Mouse (Mus musculus) left cerebral cortex, postnatal 10 days (tissue): ENCODE results near the gene Olfr612. TPM values are rescaled to one million over a fixed set of nuclear protein-coding genes. Genes with fewer than 3 reads are reported as not detected.
"Not testable (repeated sequence)": the region's sequence is repeated elsewhere in the genome, so short reads cannot be mapped to it uniquely, and the experiment has no call there.

ENCODE experiments used
- DNase-seq, 2 experiments: peaks; one replicate each; pipeline ENCODE4 v3.0.0; 2021 to 2022; ENCODE audit warnings: low spot score in 2 of 2, mixed read lengths in 1 of 2; ENCODE audit errors: extremely low spot score in 1 of 2
- intact Hi-C: fragments of 180-260 bp; cut with DNase I; formaldehyde crosslinking; loops from one replicate; pipeline ENCODE4 v1.15.1; 2025
- microRNA-seq: library from miRNA; unstranded; fragments of <30 nt; microRNA quantifications from one replicate; pipeline ENCODE4 v1.2.0, GENCODE M21; 2022
- total RNA-seq, 2 experiments: library from RNA; stranded (reverse); gene quantifications; 2 replicates each; pipeline ENCODE4 v1.2.3; 2021

The Olfr612 gene
- total RNA-seq: not detected

- DNase-seq, intact Hi-C loops: not testable (repeated sequence)
Observed at GRCm38 (mm10) chr7:103542617-103543016, at the start of gene Olfr612. Olfr612 (minus strand) TSS chr7:103542717.

- intact Hi-C loops: no loop called here
Observed at GRCm38 (mm10) chr7:103589803-103590202, 47.3 kb upstream of the Olfr612 start, which contains the start of gene Olfr618. Olfr618 (plus strand) TSS chr7:103590103.

GRCm38 (mm10) chr7:103572761-103573160 is 30.2 kb upstream of the Olfr612 start, which contains the start of gene Olfr617:
Olfr617 (plus strand) TSS chr7:103573061.
- intact Hi-C loops: no loop called here
- DNase-seq: no peak

More at GRCm38 (mm10) chr7:103589803-103590202, 47.3 kb upstream of the Olfr612 start, which contains the start of gene Olfr618:
- DNase-seq: no peak

GRCm38 (mm10) chr7:103569043-103569442 is 26.5 kb upstream of the Olfr612 start, which contains the start of gene Olfr616:
Olfr616 (minus strand) TSS chr7:103569143.
- DNase-seq: no peak
- intact Hi-C loops: no loop called here

DNA sequence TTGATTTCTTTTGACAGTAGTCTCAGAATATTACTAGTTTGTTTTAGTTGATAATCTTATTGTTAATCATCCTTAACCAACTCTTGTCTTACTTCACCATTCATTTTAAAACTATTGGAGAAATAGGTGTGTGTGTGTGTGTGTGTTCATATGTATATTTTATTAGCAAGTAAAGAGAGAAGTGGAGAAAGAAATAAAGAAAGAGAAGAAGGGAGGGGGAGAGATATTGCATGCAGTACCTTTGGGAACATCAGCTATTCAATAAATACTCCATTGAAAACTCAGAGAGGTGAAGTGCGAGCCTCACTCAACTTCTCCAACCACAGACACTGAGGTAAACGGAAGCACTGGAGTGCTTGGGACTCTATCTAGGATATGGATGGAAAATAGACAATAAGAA is 13.3 kb upstream of the Olfr612 start, which contains the start of gene Olfr615:
Olfr615 (plus strand) TSS at position 301 of the 400 bp plus-strand sequence.
- intact Hi-C loops: no loop called here
- DNase-seq: no peak

DNA sequence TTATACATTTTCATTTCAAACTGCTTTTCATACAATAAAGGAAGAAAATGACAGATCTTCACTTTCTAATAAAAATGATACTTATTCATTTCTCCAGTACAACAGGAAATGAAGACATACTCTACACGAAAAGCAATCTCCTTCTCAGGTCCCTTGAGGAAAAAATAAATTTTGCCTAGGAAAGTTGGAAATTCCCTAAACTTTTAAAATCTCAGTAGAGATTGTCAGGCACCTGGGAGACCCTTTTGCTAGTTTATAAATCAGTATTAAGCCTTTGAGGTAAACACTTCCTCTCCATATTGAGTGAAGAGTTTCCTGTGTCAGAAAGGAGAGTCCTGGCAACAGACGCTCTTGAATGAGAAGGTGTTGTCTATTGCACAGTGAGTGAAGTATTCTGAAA is 5.3 kb upstream of the Olfr612 start, which contains the start of gene Olfr613:
Olfr613 (plus strand) TSS at position 301 of the 400 bp plus-strand sequence.
- intact Hi-C loops: no loop called here

DNA sequence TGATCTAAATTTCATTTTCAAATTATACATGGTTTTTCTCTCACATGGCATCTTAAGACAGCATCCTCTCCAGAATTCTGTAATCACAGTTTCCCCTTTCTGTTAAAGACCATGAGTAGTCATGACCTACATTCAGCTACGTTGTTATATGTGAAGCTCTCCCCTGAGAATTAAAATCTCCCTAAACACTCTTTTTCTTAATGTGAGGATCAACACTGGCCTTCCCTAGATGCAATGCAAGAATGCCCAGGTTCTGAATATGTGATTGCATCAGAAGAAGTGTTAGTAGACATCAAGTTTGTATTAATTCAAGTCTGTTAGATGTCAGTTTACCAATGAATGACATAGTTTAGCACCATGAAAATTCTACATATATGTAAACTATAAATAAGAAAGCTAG is 21.8 kb downstream of the Olfr612 start, which contains the start of gene Olfr611:
Olfr611 (minus strand) TSS at position 101 of the 400 bp plus-strand sequence.
- DNase-seq, intact Hi-C loops: not testable (repeated sequence)

More for the DNA sequence above, 5.3 kb upstream of the Olfr612 start, which contains the start of gene Olfr613:
- no peak for DNase-seq

GRCm38 (mm10) chr7:103512022-103512421 is 30.5 kb downstream of the Olfr612 start, which contains the start of gene Olfr610:
Olfr610 (minus strand) TSS chr7:103512122.
- intact Hi-C loops: no loop called here
- DNase-seq: no peak

DNA sequence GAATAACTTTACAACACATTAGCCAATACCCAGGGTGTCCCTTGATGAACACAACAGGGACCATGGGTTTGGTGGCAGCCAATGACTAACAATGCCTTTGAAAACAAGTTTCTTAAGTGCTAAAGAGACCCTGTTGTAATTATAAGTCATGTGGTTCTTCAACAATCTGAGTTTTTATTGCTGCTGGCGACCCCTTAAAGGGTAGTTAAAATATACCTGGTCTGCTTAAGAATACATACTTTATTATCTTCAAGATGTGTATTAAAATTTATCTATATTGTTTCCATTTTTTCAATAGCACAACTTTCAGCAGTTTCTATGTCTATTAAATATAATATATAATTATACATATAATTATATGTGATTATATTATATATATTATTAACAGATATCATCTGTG is 44.6 kb downstream of the Olfr612 start, which contains the start of gene Olfr609:
Olfr609 (minus strand) TSS at position 101 of the 400 bp plus-strand sequence.
- intact Hi-C loops: no loop called here
- no peak for DNase-seq

Small RNAs within 50 kb of the gene (microRNA-seq; reads per million reads assigned to microRNA genes)
- gene Gm26506: not detected

Other genes with a start within 250 kb of the Olfr612 start
- gene Olfr596, start 237.1 kb downstream of the Olfr612 start, total RNA-seq: not detected
- not detected for gene Olfr597, start 226.4 kb downstream of the Olfr612 start, total RNA-seq
- gene Olfr598, start 219.1 kb downstream of the Olfr612 start, total RNA-seq: not detected
- not detected for gene Olfr599, start 206.8 kb downstream of the Olfr612 start, total RNA-seq
- gene Olfr600, start 193.0 kb downstream of the Olfr612 start, total RNA-seq: not detected
- gene Olfr601, start 180.1 kb downstream of the Olfr612 start, total RNA-seq: not detected
- gene Olfr603, start 156.5 kb downstream of the Olfr612 start, total RNA-seq: not detected
- not detected for gene Usp17lc, start 127.6 kb downstream of the Olfr612 start, total RNA-seq
- not detected for gene Olfr605, start 97.3 kb downstream of the Olfr612 start, total RNA-seq
- not detected for gene Olfr606, start 93.7 kb downstream of the Olfr612 start, total RNA-seq
- not detected for gene Olfr607, start 78.6 kb downstream of the Olfr612 start, total RNA-seq
- not detected for gene Olfr608, start 72.8 kb downstream of the Olfr612 start, total RNA-seq
- not detected for gene Olfr609, start 44.7 kb downstream of the Olfr612 start, total RNA-seq
- gene Olfr610, start 30.6 kb downstream of the Olfr612 start, total RNA-seq: not detected
- not detected for gene Olfr611, start 21.9 kb downstream of the Olfr612 start, total RNA-seq
- gene Olfr613, start 5.4 kb upstream of the Olfr612 start, total RNA-seq: not detected
- not detected for gene Olfr615, start 13.4 kb upstream of the Olfr612 start, total RNA-seq
- gene Olfr616, start 26.4 kb upstream of the Olfr612 start, total RNA-seq: not detected
- not detected for gene Olfr617, start 30.3 kb upstream of the Olfr612 start, total RNA-seq
- not detected for gene Olfr618, start 47.4 kb upstream of the Olfr612 start, total RNA-seq
- not detected for gene Olfr619, start 57.9 kb upstream of the Olfr612 start, total RNA-seq
- not detected for gene Olfr620, start 69.8 kb upstream of the Olfr612 start, total RNA-seq
- gene Olfr622, start 100.0 kb upstream of the Olfr612 start, total RNA-seq: not detected
- not detected for gene Olfr623, start 121.0 kb upstream of the Olfr612 start, total RNA-seq
- gene Olfr624, start 128.5 kb upstream of the Olfr612 start, total RNA-seq: not detected
- gene Olfr625-ps1, start 140.0 kb upstream of the Olfr612 start, total RNA-seq: not detected
- gene Olfr243, start 172.0 kb upstream of the Olfr612 start, total RNA-seq: not detected
- gene Olfr628, start 187.7 kb upstream of the Olfr612 start, total RNA-seq: not detected
- gene Olfr629, start 202.2 kb upstream of the Olfr612 start, total RNA-seq: not detected
- gene Olfr630, start 214.6 kb upstream of the Olfr612 start, total RNA-seq: not detected
- not detected for gene Olfr69, start 228.9 kb upstream of the Olfr612 start, total RNA-seq
- gene Olfr68, start 237.0 kb upstream of the Olfr612 start, total RNA-seq: not detected
- not detected for gene Olfr67, start 249.1 kb upstream of the Olfr612 start, total RNA-seq